Mouse (Mus musculus): ENCODE measurements at regions not wholly inside any gene's neighbourhood (a gene's known extent, or its start where the extent isn't known, plus 50 kb on each side); places are given as distances from the start of the nearest gene placed in this dataset.

- TF ChIP-seq CTCF (IDR thresholded peaks at IDR 0.05; ENCODE audit: control insufficient read depth, insufficient read depth, insufficient read length) (no peak), FOSL1 (IDR thresholded peaks at IDR 0.05; ENCODE audit: insufficient read depth, low read length, poor library complexity, severe bottlenecking) (no peak), USF1 (IDR thresholded peaks at IDR 0.05; ENCODE audit: low read depth) (no peak)
Observed at GRCm38 (mm10) chr9:63067054-63067406, 79.3 kb upstream of the Pias1 start.
